Mouse (Mus musculus) heart, embryonic 16.5 days (tissue): ENCODE results near the gene Tet3. TPM values are rescaled to one million over a fixed set of nuclear protein-coding genes. Genes with fewer than 3 reads are reported as not detected.
A peak's percentile ranks its signal among the peaks of the same experiment; 100 is the strongest.

Experiments
- ATAC-seq: fragments of 200-750 bp; cut with Nextera tagmentation; replicated peaks from 2 replicates; pipeline ENCODE4 v1.8.0; 2017; ENCODE audit warnings: moderate number of reproducible peaks; ENCODE audit not compliant: insufficient read depth, low FRiP score; ENCODE audit errors: extremely low read depth
- H3K27ac ChIP-seq: fragments of 300-500 bp; sonication (generic); 2 replicates; pipeline ENCODE4 v1.5.1; 2014; ENCODE audit warnings: mild to moderate bottlenecking, low read length, control low read depth, moderate library complexity
- H3K27me3 ChIP-seq: fragments of 300-500 bp; sonication (generic); 2 replicates; pipeline ENCODE4 v1.6.1; 2014; ENCODE audit warnings: low read length, mixed read lengths; ENCODE audit not compliant: control insufficient read depth, insufficient read depth
- H3K36me3 ChIP-seq: fragments of 300-500 bp; sonication (generic); 2 replicates; pipeline ENCODE4 v1.6.1; 2014; ENCODE audit not compliant: control insufficient read depth, insufficient read depth
- H3K4me1 ChIP-seq: fragments of 300-500 bp; sonication (generic); 2 replicates; pipeline ENCODE4 v1.6.1; 2014; ENCODE audit warnings: low read length, mixed read lengths; ENCODE audit not compliant: control insufficient read depth, insufficient read depth
- H3K4me2 ChIP-seq: fragments of 300-500 bp; sonication (generic); 2 replicates; pipeline ENCODE4 v1.6.1; 2014; ENCODE audit warnings: low read depth, mild to moderate bottlenecking, control low read depth, low read length
- H3K4me3 ChIP-seq: fragments of 300-500 bp; sonication (generic); 2 replicates; pipeline ENCODE4 v1.5.1; 2014; ENCODE audit warnings: mild to moderate bottlenecking, control low read depth, low read length
- H3K9ac ChIP-seq: fragments of 300-500 bp; sonication (generic); 2 replicates; pipeline ENCODE4 v1.6.1; 2014; ENCODE audit warnings: low read length, control low read depth
- H3K9me3 ChIP-seq: fragments of 300-500 bp; sonication (generic); replicated peaks from 2 replicates; pipeline ENCODE4 v1.6.1; 2016; ENCODE audit warnings: low read length; ENCODE audit not compliant: control insufficient read depth
- WGBS: fragments of 180-500 bp; shearing (Covaris S2); extraction: QIAGEN DNeasy Blood & Tissue Kit; methylation state at CpG from one replicate; pipeline ENCODE4 v1.1.7; 2014; 5-methylcytosine and 5-hydroxymethylcytosine counted together
- polyA plus RNA-seq: library from polyadenylated mRNA; unstranded; fragments of >200 nt; fragmentation: Nextera tagmentation; extraction: Ambion mirVana; gene quantifications from 2 replicates; pipeline ENCODE4 v1.2.1, GENCODE M21; 2015

The Tet3 gene
- polyA plus RNA-seq, 1 experiment from 2014 or later = 29.0 TPM

DNA sequence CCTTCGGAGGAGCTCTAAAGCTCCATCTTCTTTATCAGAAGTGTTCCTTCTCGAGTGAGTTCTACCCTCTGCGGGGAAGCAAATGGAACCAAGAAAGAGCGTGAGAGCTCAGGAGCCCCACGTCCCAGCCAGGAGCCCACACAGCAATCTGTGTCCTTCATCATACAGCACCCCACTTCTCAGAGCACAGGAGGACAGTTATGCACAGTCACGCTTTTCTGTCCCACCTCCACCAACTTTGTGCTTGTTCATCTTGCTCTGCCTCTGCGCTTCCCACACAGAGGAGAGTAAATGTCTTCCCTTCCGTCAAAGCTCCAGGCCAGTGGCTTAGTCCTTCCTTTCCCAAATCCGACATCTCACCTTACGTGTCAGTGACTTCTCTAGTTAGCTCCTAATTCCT, 40.2 kb upstream of the Tet3 start:
- H3K4me3 ChIP-seq = no peak overlapping the region
- H3K4me1 ChIP-seq = peaks cover 34% of the 10 kb centered on the region
- H3K27ac ChIP-seq = no peak overlapping the region
- H3K9me3 ChIP-seq = no peaks in the 10 kb centered on the region; the same call in 1 of the 2 replicates
- H3K9ac ChIP-seq = no peak overlapping the region
- H3K4me2 ChIP-seq = no peak overlapping the region
- 93% methylated on average over 10 of the region's 10 CpGs for WGBS
- H3K36me3 ChIP-seq = peaks cover 7% of the 10 kb centered on the region; the same call in 1 of the 2 replicates
- no peaks in the 10 kb centered on the region for H3K27me3 ChIP-seq
- ATAC-seq = no peak

DNA sequence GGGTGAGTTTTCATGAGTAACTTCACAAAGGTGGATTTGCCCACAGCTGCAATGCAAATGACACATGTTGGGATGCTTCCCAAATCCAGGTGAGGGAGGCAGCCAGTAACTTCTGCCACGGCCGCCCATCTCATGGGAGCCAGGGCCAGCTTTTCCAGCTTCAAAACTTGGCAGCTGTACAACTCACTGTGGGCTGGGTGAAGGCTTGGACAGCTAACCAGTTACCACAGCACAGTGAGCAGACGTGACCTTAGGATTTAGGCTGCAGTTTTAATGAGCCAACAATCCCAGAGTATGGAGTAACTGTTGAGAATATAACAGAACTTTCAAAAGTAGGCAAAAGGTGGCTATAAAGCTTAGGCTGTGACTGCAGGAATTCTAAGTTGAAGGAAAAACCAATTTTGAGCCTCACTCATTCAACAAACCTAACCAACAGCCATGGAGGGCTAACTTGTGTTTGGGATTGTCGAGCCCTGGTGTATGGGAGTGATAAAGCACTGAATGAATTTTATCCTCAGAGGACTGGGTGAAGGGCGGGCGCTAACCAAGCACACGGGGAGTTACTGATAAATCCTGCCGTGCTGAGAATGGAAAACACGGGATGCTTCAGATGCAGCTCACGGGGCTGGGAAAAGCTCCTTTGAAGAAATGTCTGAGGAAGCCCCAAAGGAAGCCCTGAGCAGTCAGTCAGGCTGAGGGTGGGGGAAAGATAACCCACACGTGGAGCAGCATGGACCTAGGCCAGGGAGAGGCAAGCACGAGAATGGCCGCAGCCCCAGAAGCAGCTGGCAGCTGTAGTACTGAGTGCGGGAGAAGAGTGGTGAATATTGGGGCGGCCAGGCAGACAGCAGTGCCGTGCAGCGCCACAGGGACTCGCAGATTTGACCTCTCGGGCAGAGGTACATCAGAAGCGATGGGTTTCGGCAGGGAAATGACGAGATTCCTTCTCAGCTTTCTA, 38.1 kb upstream of the Tet3 start:
- 51% methylated on average over 22 of the region's 22 CpGs for WGBS
- H3K27ac ChIP-seq = peak overlapping the region; percentile 8
- no peaks in the 10 kb centered on the region for H3K27me3 ChIP-seq
- peaks cover 28% of the 10 kb centered on the region for H3K4me1 ChIP-seq
- peaks cover 15% of the 10 kb centered on the region for H3K36me3 ChIP-seq
- H3K9me3 ChIP-seq = no peaks in the 10 kb centered on the region; the same call in 1 of the 2 replicates
- H3K4me2 ChIP-seq = 0 out of 2 replicates have a peak overlapping the region, but pooled peaks have one; percentile 2
- H3K4me3 ChIP-seq = no peak overlapping the region
- peak; percentile 60; the same call in 1 of the 2 replicates for ATAC-seq
- 0 out of 2 replicates have a peak overlapping the region, but pooled peaks have one; percentile 11 for H3K9ac ChIP-seq

DNA sequence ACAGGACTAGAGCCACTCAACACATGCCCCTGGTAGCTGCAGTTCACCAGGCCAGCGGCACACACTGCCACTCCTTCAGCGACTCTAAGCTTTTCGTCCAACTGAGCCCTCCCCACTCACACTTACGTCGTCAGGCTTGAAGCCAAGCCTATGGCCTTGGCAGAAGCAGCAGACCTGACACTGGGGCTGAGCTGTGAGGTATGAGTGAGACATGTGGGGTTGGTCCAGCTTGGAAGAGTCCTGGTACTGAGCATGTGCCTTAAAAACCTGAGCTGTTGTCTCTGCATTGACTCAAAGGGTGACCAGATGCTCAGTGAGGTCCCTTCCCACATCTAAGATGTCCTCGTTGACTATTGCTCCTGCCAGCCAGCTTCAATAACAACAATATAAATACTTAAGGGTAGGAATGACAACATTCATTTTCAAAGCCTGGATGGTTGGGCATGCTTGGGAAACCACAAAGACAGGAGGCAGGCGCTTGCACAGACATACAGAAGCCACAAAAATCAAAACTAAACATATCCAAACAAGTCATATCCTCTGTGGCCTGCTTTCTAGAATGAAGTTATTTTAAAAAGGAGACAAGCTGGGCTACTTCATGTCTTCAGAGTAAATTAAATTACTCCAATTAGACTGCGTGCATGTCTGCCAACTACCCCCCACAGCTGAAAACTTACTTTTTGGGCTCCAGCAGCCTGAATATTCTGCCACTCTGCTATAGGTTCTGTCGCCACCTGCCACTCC, 37.3 kb upstream of the Tet3 start:
- WGBS = 68% methylated on average over 9 of the region's 9 CpGs
- Histone ChIP-seq H3K4me3 (no peak overlapping the region), H3K36me3 (peaks cover 15% of the 10 kb centered on the region), H3K9me3 (no peaks in the 10 kb centered on the region; the same call in 1 of the 2 replicates), H3K4me1 (peaks cover 25% of the 10 kb centered on the region), H3K27ac (no peak overlapping the region), H3K27me3 (no peaks in the 10 kb centered on the region), H3K9ac (no peak overlapping the region), H3K4me2 (no peak overlapping the region)
- peak; percentile 74; the same call in 1 of the 2 replicates for ATAC-seq

DNA sequence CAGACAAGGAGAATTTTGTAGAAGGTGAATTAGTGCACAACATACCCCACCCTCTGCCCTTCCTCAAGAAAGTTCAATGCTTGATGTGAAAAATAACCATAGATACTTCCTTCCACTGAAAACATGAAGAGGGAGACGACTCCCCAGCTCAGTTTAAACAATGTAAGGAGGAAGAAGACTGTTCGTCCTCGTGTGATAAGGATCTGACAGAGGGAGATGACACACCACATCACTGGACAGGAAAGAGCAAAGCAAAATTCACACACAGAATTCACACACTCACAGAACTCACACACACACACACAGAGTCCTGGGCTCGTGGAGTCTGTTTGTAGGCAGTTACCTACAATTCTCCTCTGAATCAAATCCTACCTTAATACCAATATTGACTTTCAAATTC, 31.7 kb upstream of the Tet3 start:
- H3K4me1 ChIP-seq = peaks cover 9% of the 10 kb centered on the region
- no peak overlapping the region for H3K9ac ChIP-seq
- H3K27ac ChIP-seq = no peak overlapping the region
- 57% methylated on average over 4 of the region's 4 CpGs for WGBS
- H3K4me3 ChIP-seq = no peak overlapping the region
- H3K27me3 ChIP-seq = no peaks in the 10 kb centered on the region
- no peak overlapping the region for H3K4me2 ChIP-seq
- no peaks in the 10 kb centered on the region for H3K9me3 ChIP-seq
- ATAC-seq = no peak
- H3K36me3 ChIP-seq = peaks cover 20% of the 10 kb centered on the region

DNA sequence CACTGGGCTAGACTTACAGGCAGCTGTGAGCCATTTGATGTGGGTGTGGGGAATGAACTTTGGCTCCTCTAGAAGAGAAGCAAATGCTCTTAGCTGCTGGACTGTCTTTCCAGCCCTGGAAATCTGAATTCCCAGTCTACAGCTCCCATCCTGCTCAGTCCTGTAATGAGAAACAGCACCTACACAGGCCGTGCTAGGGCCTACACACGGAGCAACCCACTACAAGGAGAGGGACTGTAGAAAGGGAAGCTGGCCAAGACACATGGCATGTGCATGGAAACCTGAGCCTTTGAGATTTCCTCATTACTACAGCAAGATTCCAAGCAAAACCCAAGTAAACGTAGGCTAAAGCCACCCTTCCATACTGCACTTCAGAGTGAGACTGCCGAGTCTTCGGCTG, 29.3 kb upstream of the Tet3 start:
- no peaks in the 10 kb centered on the region for H3K27me3 ChIP-seq
- no peak overlapping the region for H3K27ac ChIP-seq
- no peak overlapping the region for H3K9ac ChIP-seq
- no peaks in the 10 kb centered on the region for H3K9me3 ChIP-seq
- H3K4me1 ChIP-seq = peaks cover 7% of the 10 kb centered on the region; the same call in 1 of the 2 replicates
- WGBS = 87% methylated on average over 5 of the region's 5 CpGs
- no peak overlapping the region for H3K4me2 ChIP-seq
- H3K4me3 ChIP-seq = no peak overlapping the region
- no peak for ATAC-seq
- H3K36me3 ChIP-seq = peaks cover 16% of the 10 kb centered on the region

DNA sequence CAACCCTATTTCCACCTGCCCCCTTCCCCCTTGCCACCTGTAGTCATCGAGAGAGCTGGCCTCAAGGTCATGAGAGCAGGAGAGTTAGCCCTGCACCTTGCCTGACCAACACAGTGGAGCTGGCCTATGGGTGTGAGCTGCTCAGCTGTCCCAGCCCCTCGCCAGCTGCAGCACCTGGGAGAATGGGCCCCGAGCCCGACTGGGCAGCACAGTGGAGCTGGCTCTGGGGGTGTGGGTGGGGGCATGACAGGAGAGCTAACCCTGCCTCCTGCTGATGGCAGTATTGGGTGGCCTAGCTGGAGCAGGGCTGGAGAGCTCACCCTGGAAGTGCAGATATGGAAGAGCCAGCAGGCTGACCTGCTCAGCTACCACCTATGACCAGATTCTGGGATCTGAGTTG, 28.4 kb upstream of the Tet3 start:
- H3K4me1 ChIP-seq = peaks cover 7% of the 10 kb centered on the region; the same call in 1 of the 2 replicates
- H3K9me3 ChIP-seq = no peaks in the 10 kb centered on the region
- no peaks in the 10 kb centered on the region for H3K27me3 ChIP-seq
- H3K9ac ChIP-seq = no peak overlapping the region
- ATAC-seq = no peak
- H3K4me2 ChIP-seq = no peak overlapping the region
- H3K36me3 ChIP-seq = peaks cover 20% of the 10 kb centered on the region
- no peak overlapping the region for H3K4me3 ChIP-seq
- 83% methylated on average over 4 of the region's 4 CpGs for WGBS
- H3K27ac ChIP-seq = no peak overlapping the region

DNA sequence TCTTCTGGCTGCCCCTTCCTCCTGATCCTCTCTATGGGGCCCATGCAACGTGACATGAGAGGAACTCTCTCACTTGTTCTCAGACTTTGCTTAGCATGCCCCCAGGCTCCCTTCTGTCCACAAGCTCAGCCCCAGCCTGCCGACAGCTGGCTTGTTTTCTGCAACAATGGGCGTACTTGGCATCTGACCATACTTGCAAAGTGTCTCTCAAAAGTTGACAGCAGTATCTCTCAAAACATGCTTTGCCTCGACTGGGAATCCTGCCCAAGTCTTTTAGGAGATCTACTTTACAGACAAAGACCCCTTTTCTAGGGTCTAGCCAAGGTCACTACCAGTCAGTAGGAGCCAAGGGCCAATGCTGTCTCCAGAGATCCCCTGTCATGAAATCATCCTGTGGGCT, 27.0 kb upstream of the Tet3 start:
- WGBS = 35% methylated on average over 4 of the region's 4 CpGs
- peak; percentile 42 for ATAC-seq
- H3K27ac ChIP-seq = peak overlapping the region; percentile 65

DNA sequence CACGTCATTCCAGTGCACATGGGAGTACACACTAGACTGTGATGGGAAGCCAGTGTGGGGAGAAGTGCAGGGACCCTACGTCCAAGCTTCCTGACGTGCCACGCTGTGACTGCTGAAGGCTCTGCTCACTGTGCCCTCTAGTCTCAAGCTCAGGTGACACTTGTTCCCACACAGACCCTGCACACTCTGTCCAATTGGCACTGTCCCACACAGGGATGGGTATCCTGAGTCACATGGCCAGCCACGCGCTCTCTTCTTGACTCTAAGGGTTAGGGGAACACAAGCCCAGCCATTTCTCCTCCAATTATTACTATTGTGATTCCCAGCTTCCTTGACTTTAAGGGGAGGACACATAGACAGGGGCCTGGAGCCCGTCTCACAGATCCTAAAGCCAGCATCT, 24.9 kb upstream of the Tet3 start:
- Histone ChIP-seq H3K9ac (no peak overlapping the region), H3K27ac (no peak overlapping the region), H3K4me1 (peaks cover 7% of the 10 kb centered on the region; the same call in 1 of the 2 replicates), H3K36me3 (peaks cover 26% of the 10 kb centered on the region), H3K27me3 (no peaks in the 10 kb centered on the region), H3K4me2 (no peak overlapping the region), H3K9me3 (no peaks in the 10 kb centered on the region), H3K4me3 (no peak overlapping the region)
- WGBS = 92% methylated on average over 7 of the region's 7 CpGs
- ATAC-seq = no peak

More for the DNA sequence above, 27.0 kb upstream of the Tet3 start:
- H3K4me2 ChIP-seq = no peak overlapping the region
- no peak overlapping the region for H3K4me3 ChIP-seq
- no peaks in the 10 kb centered on the region for H3K27me3 ChIP-seq
- H3K4me1 ChIP-seq = peaks cover 7% of the 10 kb centered on the region; the same call in 1 of the 2 replicates
- H3K36me3 ChIP-seq = peaks cover 26% of the 10 kb centered on the region
- H3K9me3 ChIP-seq = no peaks in the 10 kb centered on the region
- H3K9ac ChIP-seq = no peak overlapping the region
